Mouse (Mus musculus) cerebellum, adult 2 months (tissue): Measurements from ENCODE around the gene Cct5.

ENCODE experiments used
- CTCF ChIP-seq: fragments of 200-500 bp; IDR thresholded peaks from 2 replicates; pipeline ENCODE4 v1.5.1; 2011; ENCODE audit warnings: low read depth, mild to moderate bottlenecking, control low read depth, low read length, moderate library complexity, borderline replicate concordance; ENCODE audit not compliant: insufficient read depth
- POLR2A ChIP-seq: fragments of 200-500 bp; IDR thresholded peaks from 2 replicates; pipeline ENCODE4 v1.6.1; 2011; ENCODE audit warnings: low read length, control low read depth, borderline replicate concordance; ENCODE audit not compliant: insufficient read depth

- no peak for TF ChIP-seq POLR2A
- TF ChIP-seq CTCF: no peak
Observed at GRCm38 (mm10) chr15:31550381-31550780, 51.2 kb downstream of the Cct5 start.
